Mouse (Mus musculus) adrenal gland, adult (tissue): Measurements from ENCODE around the gene Prss2.
"Not testable (repeated sequence)": the region's sequence is repeated elsewhere in the genome, so short reads cannot be mapped to it uniquely, and the experiment has no call there.

Experiments used
- DNase-seq, 2 experiments: peaks; one replicate each; pipeline ENCODE4 v3.0.0; 2022 to 2023; ENCODE audit warnings: low spot score in 1 of 2; ENCODE audit not compliant: inconsistent age in 2 of 2

Gene Prss2

GRCm38 (mm10) chr6:41554295-41555169 lies 32.9 kb downstream of the Prss2 start:
- no peak for DNase-seq

GRCm38 (mm10) chr6:41556389-41556788 lies 34.8 kb downstream of the Prss2 start:
- no peak for DNase-seq

- no peak for DNase-seq
These were observed 35.9 kb downstream of the Prss2 start for GRCm38 (mm10) chr6:41557468-41557867.

DNA sequence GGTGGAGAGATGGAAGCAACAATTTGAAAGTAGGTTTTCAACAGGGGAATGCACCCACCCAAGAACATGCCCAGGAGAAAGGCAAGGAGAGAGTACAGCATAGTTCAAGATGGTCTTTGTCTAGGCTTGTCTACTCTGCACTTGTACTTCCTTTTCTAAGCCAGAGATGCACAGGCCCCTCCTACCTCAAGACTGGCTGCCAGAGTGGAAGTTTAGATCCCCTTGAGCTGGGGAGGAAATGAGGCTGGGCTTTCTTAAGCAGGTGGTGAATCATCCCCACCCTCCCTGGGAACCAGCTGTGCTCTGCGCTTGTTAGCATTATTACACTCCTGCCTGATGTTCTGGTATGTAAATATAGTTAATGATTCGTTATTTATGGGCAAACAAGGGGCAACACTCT lies 36.7 kb downstream of the Prss2 start:
- DNase-seq: no peak

DNA sequence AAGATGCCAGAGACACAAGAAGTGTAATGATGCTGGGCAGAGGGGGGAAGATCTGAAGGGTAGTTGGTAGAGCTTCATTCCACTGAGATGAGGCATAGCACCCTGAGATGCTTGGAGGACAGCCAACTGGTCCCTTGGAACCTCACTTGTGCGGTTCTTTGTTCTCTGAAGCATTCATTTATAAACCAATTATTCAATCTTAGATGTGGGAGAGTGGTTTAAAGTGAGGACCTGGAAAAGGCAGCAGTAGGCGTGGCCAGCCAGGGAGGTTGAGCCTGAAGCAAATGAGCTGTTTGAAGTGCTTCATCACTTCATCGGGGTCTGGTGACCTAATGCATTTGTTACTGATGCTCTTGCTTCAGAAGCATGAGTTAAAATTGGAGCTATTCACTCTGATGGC lies 37.7 kb downstream of the Prss2 start:
- DNase-seq: no peak

DNA sequence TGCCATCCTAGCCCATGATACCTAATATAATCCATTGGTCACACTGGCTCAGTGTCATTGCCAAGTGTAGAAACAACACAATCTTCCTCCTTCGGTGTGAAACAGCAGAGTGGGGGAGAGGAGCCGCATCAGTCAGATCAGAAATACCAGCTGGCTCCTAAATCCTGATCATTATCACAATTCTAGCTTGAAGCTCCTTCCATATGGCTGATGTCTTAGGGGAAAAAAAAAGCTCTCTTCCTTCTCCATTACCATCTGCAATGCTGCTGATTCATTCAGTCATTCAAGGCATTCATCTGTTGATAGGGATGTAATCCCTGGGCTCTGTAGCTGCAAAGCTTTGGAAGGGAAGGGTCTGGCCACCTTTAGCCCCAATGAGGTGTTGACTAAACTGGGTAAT lies 38.7 kb downstream of the Prss2 start:
- DNase-seq: no peak

GRCm38 (mm10) chr6:41562598-41562997 lies 41.0 kb downstream of the Prss2 start:
- no peak for DNase-seq

- DNase-seq: not testable (repeated sequence)
These were observed 41.7 kb downstream of the Prss2 start for GRCm38 (mm10) chr6:41563104-41563951.

DNA sequence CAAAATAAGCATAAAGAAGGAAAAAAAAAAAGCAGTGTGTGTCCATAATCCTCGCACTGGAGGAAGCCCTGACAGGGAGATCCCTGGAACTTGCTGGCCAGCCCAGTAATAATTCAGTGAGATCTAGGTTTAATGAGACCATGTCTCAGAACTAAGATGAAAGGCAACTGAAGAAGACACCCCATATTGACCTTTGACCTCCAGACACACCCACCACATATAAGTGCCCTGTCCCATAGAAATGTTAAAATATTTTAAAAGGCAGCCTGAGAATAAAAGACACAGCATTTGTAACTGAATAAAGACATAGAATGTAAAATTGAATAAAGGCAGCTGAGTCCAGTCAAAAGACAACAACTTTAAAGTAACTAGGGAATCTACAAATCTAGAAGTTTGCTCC lies 43.7 kb downstream of the Prss2 start:
- no peak for DNase-seq

GRCm38 (mm10) chr6:41566965-41567364 lies 45.4 kb downstream of the Prss2 start:
- DNase-seq: no peak

DNA sequence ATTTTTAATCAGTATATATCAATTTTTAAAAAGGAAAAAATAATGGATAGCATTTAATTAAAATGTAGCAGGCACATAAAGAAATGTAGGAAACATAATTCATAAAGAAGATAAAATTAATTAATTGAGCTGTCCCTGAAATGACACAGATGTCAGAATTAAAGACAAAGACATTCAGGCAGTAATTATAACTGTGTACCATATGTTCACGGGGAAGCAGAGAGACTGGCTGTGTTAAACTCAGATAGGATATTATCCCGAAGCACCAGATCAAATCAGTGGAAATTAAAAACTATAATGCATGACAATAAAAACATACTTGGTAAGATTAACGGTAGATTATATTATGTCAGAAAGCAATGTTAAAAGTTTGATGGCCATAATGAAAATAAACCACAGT lies 47.5 kb downstream of the Prss2 start:
- no peak for DNase-seq
